Mouse (Mus musculus) heart, embryonic 14.5 days (tissue): ENCODE measurements at regions not wholly inside any gene's neighbourhood (a gene's known extent, or its start where the extent isn't known, plus 50 kb on each side); places are given as distances from the start of the nearest gene placed in this dataset.
A peak's percentile ranks its signal among the peaks of the same experiment; 100 is the strongest.

ENCODE experiments used
- ATAC-seq: fragments of 200-750 bp; cut with Nextera tagmentation; 2 replicates; pipeline ENCODE4 v1.8.0; 2017; ENCODE audit warnings: low read depth, moderate TSS enrichment; ENCODE audit not compliant: insufficient number of reproducible peaks, insufficient read depth, low FRiP score
- H3K27ac ChIP-seq, 2 experiments: fragments of 200-500 bp in 1 of 2; fragments of 300-500 bp in 1 of 2; sonication (generic) in 1 of 2; replicated peaks in 1 of 2; 2 replicates each; pipeline ENCODE4 v1.5.1; 2012 to 2014; ENCODE audit warnings: low read depth in 2 of 2, low read length in 2 of 2, control low read depth in 1 of 2, mild to moderate bottlenecking in 1 of 2, mixed read lengths in 1 of 2; ENCODE audit not compliant: control insufficient read depth in 1 of 2, insufficient read depth in 1 of 2
- H3K27me3 ChIP-seq: fragments of 300-500 bp; sonication (generic); 2 replicates; pipeline ENCODE4 v1.6.1; 2014; ENCODE audit warnings: mild to moderate bottlenecking, low read length, control low read depth; ENCODE audit not compliant: control insufficient read depth, insufficient read depth
- H3K36me3 ChIP-seq: fragments of 300-500 bp; sonication (generic); 2 replicates; pipeline ENCODE4 v1.6.1; 2014; ENCODE audit warnings: mild to moderate bottlenecking, control low read depth, low read length, mixed read lengths; ENCODE audit not compliant: control insufficient read depth, insufficient read depth
- H3K4me1 ChIP-seq, 2 experiments: fragments of 200-500 bp in 1 of 2; fragments of 300-500 bp in 1 of 2; sonication (generic) in 1 of 2; 2 replicates each; pipeline ENCODE4 v1.6.1; 2012 to 2014; ENCODE audit warnings: low read length in 2 of 2, control low read depth in 1 of 2, mixed read lengths in 1 of 2; ENCODE audit not compliant: control insufficient read depth in 2 of 2, insufficient read depth in 2 of 2
- H3K4me2 ChIP-seq: fragments of 300-500 bp; sonication (generic); 2 replicates; pipeline ENCODE4 v1.6.1; 2014; ENCODE audit warnings: mild to moderate bottlenecking, low read length
- H3K4me3 ChIP-seq, 2 experiments: fragments of 200-500 bp in 1 of 2; fragments of 300-500 bp in 1 of 2; sonication (generic) in 1 of 2; 2 replicates each; pipeline ENCODE4 v1.5.1; 2012 to 2014; ENCODE audit warnings: low read length in 2 of 2, mild to moderate bottlenecking in 2 of 2, control low read depth in 1 of 2, low read depth in 1 of 2, moderate library complexity in 1 of 2; ENCODE audit not compliant: control insufficient read depth in 1 of 2, insufficient read depth in 1 of 2
- H3K9ac ChIP-seq: fragments of 300-500 bp; sonication (generic); 2 replicates; pipeline ENCODE4 v1.6.1; 2014; ENCODE audit warnings: mild to moderate bottlenecking, low read length
- H3K9me3 ChIP-seq: fragments of 300-500 bp; sonication (generic); 2 replicates; pipeline ENCODE4 v1.6.1; 2016; ENCODE audit warnings: low read length, control low read depth; ENCODE audit not compliant: control insufficient read depth
- WGBS: fragments of 180-500 bp; shearing (Covaris S2); extraction: QIAGEN DNeasy Blood & Tissue Kit; methylation state at CpG from one replicate; pipeline ENCODE4 v1.1.7; 2014; 5-methylcytosine and 5-hydroxymethylcytosine counted together

DNA sequence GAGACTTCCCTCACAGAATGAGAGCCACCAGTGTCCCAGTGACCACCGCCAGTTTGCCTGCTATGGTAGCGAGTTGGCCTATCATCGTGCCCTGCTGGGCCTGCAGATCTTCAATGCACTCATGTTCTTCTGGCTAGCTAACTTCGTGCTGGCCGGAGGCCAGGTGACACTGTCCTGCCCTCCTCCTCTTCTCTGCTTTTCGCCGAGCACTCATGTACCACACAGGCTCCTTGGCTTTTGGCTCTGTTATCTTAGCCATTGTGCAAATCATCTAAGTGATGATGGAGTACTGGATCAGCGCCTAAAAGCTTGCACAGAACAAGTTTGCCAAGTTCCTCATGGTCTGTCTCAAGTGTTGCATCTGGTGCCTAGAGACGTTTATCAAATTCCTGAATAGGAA, 312.2 kb downstream of the Myh15 start:
- no peaks in the 10 kb centered on the region for H3K36me3 ChIP-seq
- H3K27me3 ChIP-seq: no peaks in the 10 kb centered on the region
- ATAC-seq: no peak; the same call in 1 of the 2 replicates
- 0 out of 2 replicates have a peak, but pooled peaks cover 3% of the 10 kb centered on the region for H3K9me3 ChIP-seq
- no peak overlapping the region for H3K9ac ChIP-seq
- no peak overlapping the region for H3K4me3 ChIP-seq
- H3K4me1 ChIP-seq: peaks cover 11 to 13% of the 10 kb centered on the region in 2 experiments
- no peak overlapping the region for H3K4me2 ChIP-seq
- H3K27ac ChIP-seq: no peak overlapping the region
- 28% methylated on average over 9 of the region's 9 CpGs for WGBS

DNA sequence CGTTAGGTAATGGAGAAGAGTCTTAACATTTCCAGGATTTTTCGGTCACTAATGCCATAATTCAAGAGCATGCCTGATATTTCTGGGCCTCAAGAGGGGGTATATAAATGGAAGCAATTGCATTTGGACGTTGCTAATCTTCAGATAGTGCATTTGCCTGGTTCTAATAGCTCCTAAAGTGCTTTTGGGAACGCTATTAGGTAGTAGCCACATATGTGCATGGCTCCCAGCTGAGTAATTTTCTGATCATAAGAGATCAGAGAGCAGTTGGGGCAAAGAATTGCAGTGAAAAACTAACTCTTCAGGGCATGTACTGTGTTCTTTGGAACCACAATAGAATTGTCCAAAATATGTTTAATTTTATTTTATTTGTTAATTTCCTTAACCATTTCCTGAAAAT, 317.8 kb downstream of the Myh15 start:
- WGBS: 57% methylated on average over 4 of the region's 4 CpGs
- Histone ChIP-seq H3K9me3 (no peaks in the 10 kb centered on the region), H3K4me3 (no peak overlapping the region), H3K4me1 (no peaks in the 10 kb centered on the region), H3K4me2 (no peak overlapping the region), H3K9ac (no peak overlapping the region), H3K27me3 (no peaks in the 10 kb centered on the region), H3K27ac (no peak overlapping the region), H3K36me3 (no peaks in the 10 kb centered on the region)
- no peak for ATAC-seq

DNA sequence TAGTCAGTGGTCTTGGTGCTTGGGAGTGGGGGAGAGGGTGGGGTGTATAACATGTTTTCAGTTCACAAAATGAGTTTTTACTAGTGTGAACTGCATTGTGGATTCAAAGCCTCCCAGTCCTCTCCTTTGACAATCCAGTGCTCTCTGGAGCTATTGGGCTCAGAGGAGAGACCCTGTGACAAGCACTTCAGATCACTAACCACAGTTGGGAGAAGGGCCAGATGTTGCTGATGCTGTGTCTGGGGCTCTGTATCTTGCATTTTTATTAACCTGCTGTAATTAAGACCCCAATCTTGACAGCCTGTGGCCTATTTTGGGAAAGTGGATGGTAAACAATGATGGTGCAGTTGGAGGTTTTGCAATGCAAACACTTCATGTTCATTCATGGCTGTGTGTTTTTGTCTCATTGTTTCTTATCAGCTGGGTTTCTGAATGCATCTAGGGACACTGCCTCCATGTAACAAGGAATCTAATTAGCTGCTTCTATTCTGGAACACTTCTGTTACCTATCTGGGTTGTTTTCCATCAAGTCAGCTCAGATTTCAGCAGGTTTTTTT, 320.0 kb upstream of the Ift57 start:
- H3K36me3 ChIP-seq: no peaks in the 10 kb centered on the region
- no peak overlapping the region for H3K4me3 ChIP-seq
- no peaks in the 10 kb centered on the region for H3K9me3 ChIP-seq
- no peaks in the 10 kb centered on the region for H3K27me3 ChIP-seq
- H3K27ac ChIP-seq: no peak overlapping the region
- no peak overlapping the region for H3K9ac ChIP-seq
- no peaks in the 10 kb centered on the region for H3K4me1 ChIP-seq
- no peak for ATAC-seq
- no peak overlapping the region for H3K4me2 ChIP-seq

GRCm38 (mm10) chr16:49388135-49388534, 310.9 kb upstream of the Ift57 start:
- ATAC-seq: no peak
- Histone ChIP-seq H3K9ac (no peak overlapping the region), H3K27me3 (no peaks in the 10 kb centered on the region), H3K4me1 (no peaks in the 10 kb centered on the region), H3K27ac (no peak overlapping the region), H3K4me2 (no peak overlapping the region), H3K4me3 (no peak overlapping the region), H3K36me3 (no peaks in the 10 kb centered on the region), H3K9me3 (no peaks in the 10 kb centered on the region)
- 65% methylated on average over 4 of the region's 4 CpGs for WGBS

- H3K4me2 ChIP-seq: peak overlapping the region; percentile 48
- H3K27ac ChIP-seq: no peak overlapping the region
- H3K36me3 ChIP-seq: no peaks in the 10 kb centered on the region
- 19% methylated on average over 16 of the region's 16 CpGs for WGBS
- no peak overlapping the region for H3K9ac ChIP-seq
- H3K9me3 ChIP-seq: 0 out of 2 replicates have a peak, but pooled peaks cover 3% of the 10 kb centered on the region
- no peaks in the 10 kb centered on the region for H3K27me3 ChIP-seq
- no peak for ATAC-seq
- H3K4me3 ChIP-seq: no peak overlapping the region; a peak in 1 of 4 replicates
- peaks cover 4 to 6% of the 10 kb centered on the region in 2 experiments; a peak in 2 of 4 replicates for H3K4me1 ChIP-seq
Observed at GRCm38 (mm10) chr16:49407956-49408795, 290.9 kb upstream of the Ift57 start.

- Histone ChIP-seq H3K27ac (no peak overlapping the region), H3K36me3 (no peaks in the 10 kb centered on the region), H3K9ac (no peak overlapping the region), H3K4me1 (peaks cover 4 to 6% of the 10 kb centered on the region in 2 experiments; a peak in 2 of 4 replicates), H3K4me2 (no peak overlapping the region), H3K9me3 (0 out of 2 replicates have a peak, but pooled peaks cover 3% of the 10 kb centered on the region), H3K4me3 (no peak overlapping the region), H3K27me3 (no peaks in the 10 kb centered on the region)
- no peak for ATAC-seq
- 88% methylated on average over 4 of the region's 4 CpGs for WGBS
Observed at GRCm38 (mm10) chr16:49409235-49409634, 289.8 kb upstream of the Ift57 start.

- Histone ChIP-seq H3K4me2 (no peak overlapping the region), H3K27ac (no peak overlapping the region), H3K4me1 (no peaks in the 10 kb centered on the region), H3K27me3 (no peaks in the 10 kb centered on the region), H3K9ac (no peak overlapping the region), H3K36me3 (no peaks in the 10 kb centered on the region), H3K9me3 (no peaks in the 10 kb centered on the region), H3K4me3 (no peak overlapping the region)
- no peak for ATAC-seq
- 90% methylated on average over 1 of the region's 1 CpGs for WGBS
Observed at GRCm38 (mm10) chr16:49430296-49430695, 268.7 kb upstream of the Ift57 start.
